Mouse (Mus musculus) heart, postnatal 4 days (tissue): ENCODE measurements around the gene Pigb. TPM values are rescaled to one million over a fixed set of nuclear protein-coding genes. Genes with fewer than 3 reads are reported as not detected.

Experiments
- DNase-seq: peaks from one replicate; pipeline ENCODE4 v3.0.0; 2021
- microRNA-seq, 2 experiments: library from miRNA; unstranded; fragments of <30 nt; microRNA quantifications; one replicate each; pipeline ENCODE4 v1.2.0; 2021 to 2022
- total RNA-seq, 2 experiments: library from RNA; stranded (reverse); gene quantifications; 2 replicates each; pipeline ENCODE4 v1.2.3; 2021

The Pigb gene
- total RNA-seq, 2 experiments from 2014 or later, result 4.5 to 5.3 TPM

DNA sequence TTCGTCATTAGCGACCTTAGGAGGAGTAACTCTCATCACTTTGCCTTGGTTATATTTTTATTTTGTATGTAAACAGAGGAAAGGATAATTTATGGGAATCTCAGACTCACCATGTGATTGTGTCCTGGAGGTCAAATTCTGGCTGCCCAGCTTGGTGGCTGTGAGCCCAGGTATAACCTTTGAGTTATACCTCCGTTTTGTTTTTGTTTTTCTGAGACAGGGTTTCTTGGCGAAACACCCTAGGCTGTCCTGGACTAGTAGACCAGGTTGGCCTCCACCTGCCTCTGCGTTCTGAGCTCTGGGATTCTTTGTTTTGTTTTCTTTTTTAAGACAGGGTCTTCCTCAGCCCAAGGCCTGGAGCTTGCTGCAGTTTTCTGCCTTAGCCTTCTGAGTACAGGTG, 51.5 kb downstream of the Pigb start:
- no peak for DNase-seq

DNA sequence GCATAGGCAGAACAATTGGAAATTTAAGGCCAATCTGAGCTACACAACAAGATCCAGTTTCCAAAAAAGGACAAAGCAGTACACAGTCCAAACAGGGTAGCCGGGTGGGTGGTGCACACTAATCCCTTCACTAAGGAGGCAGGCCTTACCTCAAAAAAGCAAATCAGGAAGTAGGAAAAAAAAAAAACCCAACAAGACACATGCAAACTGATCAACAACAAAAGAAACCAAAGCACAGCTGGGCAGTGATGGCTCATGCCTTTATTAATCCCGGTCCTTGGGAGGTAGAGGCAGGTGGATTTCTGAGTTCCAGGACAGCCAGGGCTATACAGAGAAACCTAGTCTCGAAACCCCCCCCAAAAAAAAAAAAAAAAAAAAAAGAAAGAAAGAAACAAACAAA, 52.5 kb downstream of the Pigb start:
- DNase-seq, result no peak

DNA sequence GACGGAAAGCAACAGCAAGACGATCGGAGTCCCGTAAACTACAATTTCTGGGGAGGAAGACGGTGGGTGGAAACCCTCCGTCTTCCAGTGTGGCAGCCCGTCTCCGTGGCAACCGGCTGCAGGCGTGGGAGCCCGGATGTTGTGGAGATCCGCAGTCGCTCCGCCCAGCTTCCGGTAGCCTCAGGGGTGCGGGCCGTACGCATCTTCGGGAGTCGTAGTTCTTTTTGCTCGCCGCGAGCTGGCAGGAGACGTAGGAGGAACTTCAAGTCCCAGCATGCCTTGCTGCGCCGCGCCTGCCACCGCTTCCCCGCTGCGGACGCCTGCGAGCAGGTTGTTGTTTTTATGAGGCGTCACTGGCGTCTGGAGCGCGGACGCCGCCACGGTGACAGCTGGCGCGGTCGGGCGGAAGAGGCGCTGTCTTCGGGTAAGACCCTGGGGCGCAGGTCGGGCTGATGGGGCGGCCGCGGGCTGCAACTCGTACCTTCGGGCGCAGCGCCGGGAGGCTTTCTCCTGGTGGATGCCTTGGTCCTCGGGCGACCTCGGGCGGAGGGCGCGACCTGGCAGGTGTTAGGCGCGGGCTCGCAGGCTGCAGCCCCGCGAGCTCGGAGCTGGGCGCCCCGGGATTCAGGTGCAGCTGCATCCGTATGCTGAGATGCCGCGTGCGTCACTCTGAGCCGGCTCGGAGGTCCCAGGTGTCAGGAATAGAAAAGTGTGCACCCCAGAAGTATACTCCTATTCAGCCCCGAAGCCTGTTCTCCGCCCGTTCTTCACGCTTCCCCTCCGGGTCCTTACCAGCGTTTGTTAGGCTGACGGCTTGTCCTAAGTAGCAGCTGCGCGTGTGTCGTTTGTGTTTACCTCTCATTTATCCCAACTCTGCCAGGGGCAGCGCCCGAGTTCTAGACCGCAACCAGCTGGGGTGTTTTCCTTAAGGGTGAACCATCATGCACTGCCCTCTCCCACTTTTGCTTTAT, 54.6 kb downstream of the Pigb start, which contains the start of the genes Ccpg1os and Ccpg1:
Gene Ccpg1os (minus strand): TSS at position 133 of the 971 bp plus-strand sequence.
Gene Ccpg1 (plus strand): TSS at position 180 of the 971 bp plus-strand sequence.
- peak; percentile 96 for DNase-seq

DNA sequence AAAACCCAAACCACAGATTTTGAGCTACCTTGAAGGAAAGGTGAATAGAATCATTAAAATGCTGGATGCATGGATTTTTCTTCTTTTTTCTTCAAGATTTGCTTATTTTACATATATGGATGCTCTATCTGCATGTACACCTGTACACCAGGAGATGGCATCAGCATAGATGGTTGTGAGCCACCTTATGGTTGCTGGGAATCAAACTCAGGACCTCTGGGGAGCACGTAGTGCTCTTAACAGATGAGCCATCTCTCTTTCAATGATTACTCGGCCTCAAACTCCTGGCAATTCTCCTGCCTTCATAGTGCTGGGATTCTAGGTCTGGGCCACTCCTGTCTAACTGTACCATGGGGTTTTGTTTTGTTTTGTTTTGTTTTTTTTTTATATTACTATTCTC, 57.1 kb downstream of the Pigb start:
- no peak for DNase-seq

DNA sequence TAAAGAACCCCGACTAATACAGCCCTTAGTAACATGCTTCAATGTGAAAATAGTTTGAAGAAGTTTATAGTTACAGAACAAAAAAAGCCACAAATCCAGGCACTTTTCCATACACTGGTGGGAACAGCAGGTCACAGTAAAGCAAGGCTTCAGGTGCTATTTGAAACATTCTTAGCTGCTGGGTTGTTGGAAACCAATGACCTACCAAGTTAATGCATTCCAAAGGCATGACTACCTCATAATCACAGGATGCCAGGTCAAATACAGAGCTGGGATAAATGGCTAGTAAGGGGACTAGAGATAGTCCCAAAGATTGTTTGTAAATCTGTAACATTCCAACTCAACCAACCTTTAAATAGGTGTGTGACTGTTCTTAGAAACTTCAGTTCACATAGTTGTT, 64.9 kb downstream of the Pigb start:
- no peak for DNase-seq

DNA sequence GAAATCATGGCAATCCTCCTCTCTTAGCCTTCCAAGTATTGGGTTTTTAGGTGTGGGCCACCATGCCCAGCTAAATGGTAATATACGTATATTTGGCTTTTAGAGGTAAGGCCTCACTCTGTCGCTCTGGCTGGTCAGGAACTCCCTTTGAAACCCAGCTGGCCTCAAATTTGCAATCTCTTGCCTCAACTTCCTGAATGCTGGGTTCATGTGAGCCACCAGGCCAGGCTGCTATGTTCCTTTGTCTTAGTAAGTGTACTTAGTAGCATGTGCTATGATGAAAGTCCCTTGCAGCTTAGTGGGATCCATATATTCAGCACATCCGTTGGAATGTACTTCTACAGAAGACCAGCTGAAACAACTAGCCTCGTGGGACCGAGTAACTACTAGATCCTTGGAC, 65.4 kb downstream of the Pigb start:
- no peak for DNase-seq

DNA sequence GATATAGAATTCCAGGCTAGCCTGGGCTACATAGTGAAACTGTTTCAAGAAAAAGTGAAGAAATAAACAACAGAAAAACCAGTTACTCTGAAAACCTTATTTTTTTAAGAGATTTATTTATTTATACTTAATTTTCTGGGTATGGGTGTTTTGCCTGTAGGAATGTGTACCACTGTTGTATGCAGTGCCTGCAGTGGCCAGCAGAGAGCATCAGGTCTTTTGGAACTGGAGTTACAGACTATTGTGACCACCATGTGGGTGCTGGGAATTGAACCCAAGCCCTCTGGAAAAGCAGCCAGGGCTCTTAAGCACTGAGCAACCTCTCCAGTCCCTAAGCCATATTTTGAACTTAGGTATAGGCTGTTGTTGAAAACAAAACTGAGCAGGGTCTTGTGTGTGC, 67.2 kb downstream of the Pigb start:
- no peak for DNase-seq

DNA sequence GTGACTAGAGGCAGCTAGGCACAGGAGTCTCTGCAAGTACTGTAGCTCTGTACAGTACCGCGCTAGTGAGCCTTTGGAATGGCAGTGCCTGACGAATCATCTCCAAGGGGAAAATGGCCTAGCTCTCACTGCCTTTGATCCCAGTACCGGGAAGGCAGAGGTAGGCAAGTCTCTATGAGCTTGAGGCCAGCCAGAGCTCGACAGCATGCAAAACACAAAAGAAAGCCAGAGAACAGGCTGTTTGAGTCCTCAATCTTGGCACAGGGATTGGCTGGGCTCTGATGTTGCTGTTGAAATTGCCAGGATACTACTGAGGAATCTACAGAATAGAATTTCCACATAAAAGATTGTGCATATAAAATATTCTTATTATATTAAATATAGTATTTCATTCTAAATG, 67.7 kb downstream of the Pigb start:
- no peak for DNase-seq

DNA sequence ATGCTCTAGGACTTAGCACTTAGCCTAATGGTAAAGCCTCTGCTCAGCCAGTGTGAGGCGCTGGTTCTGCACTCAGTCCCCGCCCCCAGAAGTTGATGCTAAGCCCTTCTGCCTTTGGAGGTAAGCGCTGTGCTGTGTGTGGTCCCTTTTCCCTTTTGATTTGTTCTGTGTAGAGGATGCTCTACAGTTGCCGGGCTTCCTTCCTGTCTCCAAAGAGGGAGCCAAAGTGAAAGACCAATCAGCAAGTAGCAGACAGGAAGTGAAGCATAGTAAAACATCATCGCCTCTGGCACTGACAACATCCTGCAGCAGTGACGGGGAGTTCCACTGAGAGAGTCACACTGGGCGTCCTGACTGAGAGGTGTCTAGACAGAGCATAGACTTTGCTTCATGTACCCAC, 70.3 kb downstream of the Pigb start:
- DNase-seq, result peak; percentile 12

DNA sequence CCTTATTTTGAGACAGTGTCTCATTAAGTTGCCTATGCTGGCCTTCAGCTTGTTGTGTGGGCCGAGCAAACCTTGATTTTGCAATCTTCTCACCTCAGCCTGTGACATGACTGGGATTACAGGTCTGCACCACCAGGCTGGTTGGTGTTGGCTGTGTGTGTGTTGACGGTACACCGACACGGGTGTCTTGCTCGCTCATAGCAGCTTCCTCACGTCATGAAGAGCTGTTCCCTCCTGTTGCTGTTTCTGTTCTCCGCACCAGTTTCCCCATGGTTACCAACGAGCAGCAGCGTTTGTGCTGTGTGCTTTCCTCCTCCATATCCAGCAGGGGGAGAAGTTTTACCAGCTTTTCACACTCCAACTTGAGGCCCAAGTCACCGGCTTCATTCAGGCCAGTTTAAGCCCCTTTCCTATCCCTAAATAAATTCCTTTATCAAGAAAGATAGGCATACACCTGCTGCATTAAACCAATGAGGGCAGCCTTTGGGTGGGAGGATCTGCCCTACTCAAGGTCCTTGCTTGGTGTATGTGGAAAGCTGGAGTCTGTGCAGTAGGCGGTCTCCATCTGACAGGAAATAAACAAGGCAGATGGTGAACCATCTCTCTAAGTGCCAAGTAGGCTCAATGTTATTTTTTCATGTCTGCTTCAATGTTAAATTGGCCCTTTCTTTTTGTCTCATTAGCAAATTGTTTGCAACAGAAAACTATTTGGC, 71.7 kb downstream of the Pigb start:
- DNase-seq, result peak; percentile 39

DNA sequence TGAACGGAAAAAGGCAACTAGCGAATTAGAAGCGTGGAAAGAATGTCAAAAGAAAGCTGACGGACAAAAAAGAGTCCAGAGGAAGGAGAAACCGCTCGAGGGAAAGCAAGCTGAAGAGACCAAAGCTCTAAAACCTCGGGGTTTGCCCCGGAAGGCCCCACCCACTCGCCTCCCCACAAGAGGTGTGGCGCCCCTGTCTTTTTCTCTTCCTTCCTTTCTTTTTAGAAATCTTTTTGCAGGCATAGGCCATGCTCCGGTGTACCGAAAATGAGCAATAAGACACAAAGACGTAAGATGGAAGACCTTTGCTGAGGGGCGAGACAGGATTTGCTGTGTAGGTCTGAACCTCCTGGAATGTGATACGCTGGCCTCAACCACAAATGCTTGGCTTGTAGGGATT, 78.2 kb downstream of the Pigb start:
- DNase-seq, result no peak

DNA sequence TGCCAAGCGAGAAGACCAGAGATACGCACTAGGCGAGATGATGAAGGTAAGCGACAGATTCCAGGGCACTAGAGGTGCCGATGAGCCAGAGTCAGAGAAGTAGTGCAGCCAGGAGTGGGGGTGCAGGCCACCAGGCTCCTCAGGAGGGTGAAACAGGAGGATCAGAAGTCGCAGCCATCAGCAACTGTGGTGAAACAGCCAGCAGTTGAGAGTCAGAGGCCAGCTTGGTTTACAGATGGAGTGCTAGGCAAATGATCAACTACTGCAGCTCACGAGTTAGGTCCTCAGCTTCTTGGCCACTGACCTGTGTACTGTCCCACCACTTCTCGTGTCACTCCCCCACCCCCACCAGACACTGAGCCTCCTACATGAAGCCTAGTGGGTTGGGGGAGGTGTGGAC, 78.8 kb downstream of the Pigb start:
- no peak for DNase-seq

DNA sequence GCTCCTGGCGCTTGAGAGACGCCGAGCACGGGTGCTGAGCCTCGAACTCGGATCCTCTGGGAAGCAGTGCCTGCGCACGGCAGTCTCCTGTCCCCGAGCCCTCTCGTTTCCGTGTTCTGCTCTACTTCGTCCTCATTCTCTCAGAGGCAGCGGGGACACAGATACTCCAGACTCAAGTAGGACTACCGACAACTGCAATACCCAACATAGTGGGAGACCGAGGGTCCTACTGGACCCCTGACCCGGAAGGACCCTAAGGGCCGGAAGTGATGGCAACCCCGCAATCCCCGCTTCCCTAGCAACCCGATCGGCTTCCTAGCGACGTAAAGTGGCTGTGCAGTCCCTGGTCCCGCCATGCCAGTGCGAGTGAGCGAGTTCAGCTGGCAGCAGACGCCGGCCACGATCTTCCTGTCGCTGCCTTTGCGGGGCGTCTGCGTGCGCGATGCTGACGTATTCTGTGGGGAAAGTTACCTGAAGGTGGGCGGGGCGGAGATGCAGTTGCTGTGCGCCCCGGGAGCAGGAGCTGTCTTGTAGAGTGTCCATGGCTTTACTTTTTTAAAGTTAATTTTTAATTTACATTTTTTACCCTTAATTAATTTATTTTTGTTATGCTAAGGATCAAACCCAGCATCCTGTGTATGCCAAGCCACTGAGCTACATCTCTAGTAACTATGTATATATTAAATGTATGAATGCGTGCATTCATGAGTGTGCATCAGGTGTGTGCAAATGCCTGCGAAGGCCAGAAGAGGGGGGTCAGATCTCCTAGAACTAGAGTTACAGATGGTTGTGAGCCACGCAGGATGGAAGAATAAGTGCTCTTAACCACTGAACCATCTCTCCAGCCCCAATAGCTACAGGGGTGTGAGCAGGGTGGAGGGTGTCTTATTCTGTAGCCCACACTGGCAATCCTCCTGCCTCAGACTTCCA, 81.4 kb downstream of the Pigb start, which contains the start of the genes Dyx1c1 and Gm44503:
Gene Dyx1c1 (plus strand): TSS at position 265 of the 930 bp plus-strand sequence.
Gene Gm44503 (plus strand): TSS at position 332 of the 930 bp plus-strand sequence.
- DNase-seq, result peak; percentile 79

Small RNA genes lying within 50 kb of the gene (microRNA-seq; reads per million reads assigned to microRNA genes)
- gene Gm27353, result 0 reads per million in 2 experiments

Other genes with a start within 250 kb of the Pigb start
- under 1 TPM; 0.36 to 0.57 TPM for gene Prtg, start 233.5 kb downstream of the Pigb start, total RNA-seq
- 1 to 10 TPM; 7.0 to 7.1 TPM for gene Pygo1, start 114.7 kb downstream of the Pigb start, total RNA-seq
- gene Dyx1c1, start 81.6 kb downstream of the Pigb start, total RNA-seq, result under 1 TPM; 0.32 to 0.88 TPM
- gene Gm44503, start 81.5 kb downstream of the Pigb start, total RNA-seq, result not detected
- 1 to 10 TPM; 4.6 to 5.3 TPM for gene Ccpg1os, start 55.0 kb downstream of the Pigb start, total RNA-seq
- 10 to 100 TPM; 29.8 to 31.4 TPM for gene Ccpg1, start 54.9 kb downstream of the Pigb start, total RNA-seq
- gene Rab27a, start 4.5 kb upstream of the Pigb start, total RNA-seq, result 1 to 10 TPM; 3.4 to 3.7 TPM
- gene Khdc3, start 61.5 kb upstream of the Pigb start, total RNA-seq, result not detected
- not detected for gene Gm20509, start 62.1 kb upstream of the Pigb start, total RNA-seq
- 10 to 100 TPM; 61.8 to 61.9 TPM for gene Rsl24d1, start 73.0 kb upstream of the Pigb start, total RNA-seq